In genomic region chr1:84382709-84383108, GRCm38 (mm10) we compare ENCODE assay signal across 27 mouse cellular contexts.
"Had no signal": no experiment of that assay in that cellular context is flagged by ENCODE, and none has a peak within 500 bp of the region (broad histone marks: within the 10 kb centered on the region; RNA-seq: fewer than 3 reads in every experiment).

No protein-coding gene starts in this region.

- ATAC-seq: forebrain, embryonic 13.5 days; forebrain, embryonic 14.5 days; forebrain, embryonic 15.5 days; forebrain, embryonic 16.5 days; forebrain, postnatal 0 days had no signal

- H3K27ac ChIP-seq: embryonic facial prominence, embryonic 10.5 days; embryonic facial prominence, embryonic 12.5 days; embryonic facial prominence, embryonic 13.5 days; embryonic facial prominence, embryonic 15.5 days; forebrain, embryonic 10.5 days; forebrain, embryonic 12.5 days; forebrain, embryonic 13.5 days; forebrain, embryonic 15.5 days; gastrocnemius, adult 2 months had no signal

- H3K27me3 ChIP-seq: embryonic facial prominence, embryonic 12.5 days; embryonic facial prominence, embryonic 13.5 days; embryonic facial prominence, embryonic 15.5 days; forebrain, embryonic 12.5 days; forebrain, embryonic 13.5 days; forebrain, embryonic 15.5 days had no signal

- H3K9me3 ChIP-seq: embryonic facial prominence, embryonic 10.5 days; embryonic facial prominence, embryonic 12.5 days; embryonic facial prominence, embryonic 13.5 days; embryonic facial prominence, embryonic 15.5 days; forebrain, embryonic 10.5 days; forebrain, embryonic 12.5 days; forebrain, embryonic 13.5 days; forebrain, embryonic 15.5 days had no signal

- H3K4me1 ChIP-seq: embryonic facial prominence, embryonic 10.5 days; embryonic facial prominence, embryonic 12.5 days; embryonic facial prominence, embryonic 13.5 days; embryonic facial prominence, embryonic 15.5 days; forebrain, embryonic 10.5 days had no signal

- H3K36me3 ChIP-seq: embryonic facial prominence, embryonic 10.5 days; embryonic facial prominence, embryonic 12.5 days; embryonic facial prominence, embryonic 13.5 days; embryonic facial prominence, embryonic 15.5 days; forebrain, embryonic 10.5 days; forebrain, embryonic 12.5 days had no signal

- H3K9ac ChIP-seq: embryonic facial prominence, embryonic 12.5 days; embryonic facial prominence, embryonic 13.5 days; embryonic facial prominence, embryonic 15.5 days; forebrain, embryonic 12.5 days; forebrain, embryonic 13.5 days; forebrain, embryonic 15.5 days; forebrain, postnatal 0 days had no signal

- DNase-seq: cerebellum, adult 18-20 months; cerebellum, adult 2 months; cerebellum, adult 8-10 months; cerebellum, adult 9-10 months; cerebellum, adult 9-11 months; cerebellum, postnatal 10 days; cerebellum, postnatal 14 days; cerebellum, postnatal 25 days; cerebellum, postnatal 36 days; embryo, embryonic 11 days; forebrain, postnatal 0 days; gastrocnemius, adult 2 months; gastrocnemius, postnatal 10 days; gastrocnemius, postnatal 14 days; gastrocnemius, postnatal 25 days; gastrocnemius, postnatal 36 days had no signal

- H3K4me3 ChIP-seq: embryonic facial prominence, embryonic 10.5 days; embryonic facial prominence, embryonic 12.5 days; embryonic facial prominence, embryonic 13.5 days; embryonic facial prominence, embryonic 15.5 days; erythroblast, embryonic 14.5 days; forebrain, embryonic 10.5 days; forebrain, embryonic 12.5 days; forebrain, embryonic 13.5 days; forebrain, embryonic 15.5 days; gastrocnemius, adult 2 months had no signal

- H3K4me2 ChIP-seq: embryonic facial prominence, embryonic 12.5 days; embryonic facial prominence, embryonic 13.5 days; embryonic facial prominence, embryonic 15.5 days; forebrain, embryonic 12.5 days; forebrain, embryonic 13.5 days; forebrain, embryonic 15.5 days had no signal
